Mouse (Mus musculus): ENCODE results near the gene Itga7. TPM values are rescaled to one million over a fixed set of nuclear protein-coding genes. Genes with fewer than 3 reads are reported as not detected.
"Not testable (repeated sequence)": the region's sequence is repeated elsewhere in the genome, so short reads cannot be mapped to it uniquely, and the experiment has no call there.

Gene Itga7
- polyA plus RNA-seq, 1 experiment from 2014 or later: 0.15 TPM

DNA sequence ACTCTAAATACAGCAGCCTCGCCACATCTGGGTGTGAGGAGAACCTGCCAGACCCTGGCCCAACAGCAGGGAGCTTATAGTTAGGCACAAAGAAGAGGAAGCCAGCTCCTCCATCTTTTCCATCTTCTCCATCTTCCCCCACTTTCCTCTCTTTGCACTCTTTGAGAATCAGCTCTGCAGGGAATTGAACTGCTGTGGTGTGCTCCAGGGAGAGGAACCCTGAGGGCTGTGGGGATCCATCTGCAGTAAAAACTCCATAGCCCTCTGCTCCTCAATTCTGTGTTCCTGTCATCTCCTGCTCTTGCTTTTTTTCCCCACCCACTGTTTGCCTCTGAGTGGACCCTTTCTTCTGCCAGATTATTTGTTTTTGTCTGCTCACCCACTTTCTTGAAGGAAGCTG, 55.5 kb downstream of the Itga7 start, which contains the start of gene Olfr9:
Gene Olfr9 (plus strand): TSS at position 301 of the 400 bp plus-strand sequence.
- not testable (repeated sequence) for DNase-seq (ENCODE audit: low spot score); H3K27me3 ChIP-seq (ENCODE audit: low read depth, poor library complexity, severe bottlenecking); H3K9me3 ChIP-seq (replicated peaks); H3K36me3 ChIP-seq; H3K27ac ChIP-seq; H3K4me1 ChIP-seq; H3K4me3 ChIP-seq
- WGBS: 28% methylated on average over 1 of the region's 1 CpGs

DNA sequence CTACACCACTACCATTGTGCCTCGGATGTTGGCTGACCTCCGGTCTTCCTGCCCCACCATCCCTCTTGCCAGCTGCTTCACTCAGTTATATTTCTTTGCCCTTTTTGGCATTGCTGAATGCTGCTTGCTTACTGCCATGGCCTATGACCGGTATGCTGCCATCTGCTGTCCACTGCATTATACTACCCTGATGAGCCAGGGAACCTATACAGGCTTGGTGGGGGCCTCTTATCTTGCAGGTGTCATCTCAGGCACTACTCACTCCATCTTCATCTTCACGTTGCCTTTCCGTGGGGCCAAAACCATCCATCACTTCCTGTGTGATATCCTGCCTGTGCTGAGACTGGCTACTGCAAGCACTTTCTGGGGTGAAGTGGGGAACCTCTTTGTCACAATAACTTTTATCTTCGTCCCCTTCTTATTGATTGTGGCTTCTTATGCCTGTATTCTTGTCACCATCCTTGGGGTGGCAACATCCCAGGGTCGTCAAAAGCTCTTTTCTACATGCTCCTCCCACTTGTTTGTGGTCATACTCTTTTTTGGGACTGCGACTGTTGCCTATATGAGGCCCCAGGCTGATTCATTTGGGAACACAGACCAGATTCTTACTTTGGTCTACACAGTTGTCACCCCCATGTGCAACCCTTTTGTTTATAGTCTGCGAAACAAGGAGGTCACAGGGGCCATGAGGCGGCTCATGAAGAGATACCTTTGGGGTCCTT, 56.7 kb downstream of the Itga7 start:
- not testable (repeated sequence) for H3K27ac ChIP-seq; H3K27me3 ChIP-seq (ENCODE audit: low read depth, poor library complexity, severe bottlenecking); H3K4me3 ChIP-seq; H3K9me3 ChIP-seq (replicated peaks); H3K36me3 ChIP-seq; DNase-seq (ENCODE audit: low spot score); H3K4me1 ChIP-seq
- WGBS: 62% methylated on average over 7 of the region's 10 CpGs

DNA sequence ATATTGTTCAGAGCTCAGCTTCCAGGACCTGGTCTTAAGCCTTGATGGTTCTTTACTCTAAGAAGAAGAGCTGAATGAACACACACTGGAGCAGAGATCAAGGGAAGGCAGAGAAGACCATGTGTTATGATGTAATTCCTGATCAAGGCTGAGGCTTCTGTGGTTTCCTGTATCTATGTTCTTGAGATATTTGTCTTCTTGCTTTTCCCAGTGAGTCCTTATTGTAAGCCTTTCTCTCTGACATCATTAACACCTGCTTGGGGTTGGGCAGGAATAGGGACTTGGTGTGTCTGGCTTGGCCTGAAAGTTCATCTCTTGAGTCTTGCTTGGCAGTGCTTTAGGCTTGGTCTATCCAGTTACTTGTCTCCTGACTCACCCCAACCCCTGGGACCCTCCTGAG, 57.4 kb downstream of the Itga7 start:
- no peaks in the 10 kb centered on the region for H3K36me3 ChIP-seq
- no peak overlapping the region for H3K27ac ChIP-seq
- no peaks in the 10 kb centered on the region for H3K4me1 ChIP-seq
- DNase-seq (ENCODE audit: low spot score): no peak
- H3K27me3 ChIP-seq (ENCODE audit: low read depth, poor library complexity, severe bottlenecking): no peaks in the 10 kb centered on the region
- no peak overlapping the region for H3K4me3 ChIP-seq
- no peaks in the 10 kb centered on the region for H3K9me3 ChIP-seq (replicated peaks)

DNA sequence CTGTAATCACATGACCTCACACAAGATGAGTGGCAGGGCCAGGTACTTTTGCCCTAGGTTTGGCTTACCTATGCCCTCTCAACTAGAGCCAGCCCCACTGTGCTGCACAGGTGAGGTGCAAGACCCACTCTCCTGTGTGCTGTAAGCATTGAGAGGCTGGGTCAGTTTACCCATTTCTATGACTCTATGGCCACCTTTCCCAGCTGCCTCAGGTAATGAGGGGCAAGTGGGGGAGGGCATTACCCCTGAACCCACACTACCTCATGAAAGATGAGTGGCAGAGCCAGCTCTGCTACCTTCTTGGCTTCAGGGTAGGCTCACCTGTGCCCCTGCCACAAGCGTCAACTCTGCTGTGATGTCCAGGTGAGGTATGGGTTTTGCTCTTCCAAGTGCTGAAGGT, 62.2 kb downstream of the Itga7 start:
- Histone ChIP-seq H3K36me3 (no peaks in the 10 kb centered on the region), H3K9me3 (replicated peaks) (no peaks in the 10 kb centered on the region), H3K4me1 (no peaks in the 10 kb centered on the region), H3K27me3 (ENCODE audit: low read depth, poor library complexity, severe bottlenecking) (no peaks in the 10 kb centered on the region), H3K27ac (no peak overlapping the region), H3K4me3 (no peak overlapping the region)
- DNase-seq (ENCODE audit: low spot score): no peak
- WGBS: 94% methylated on average over 1 of the region's 1 CpGs

DNA sequence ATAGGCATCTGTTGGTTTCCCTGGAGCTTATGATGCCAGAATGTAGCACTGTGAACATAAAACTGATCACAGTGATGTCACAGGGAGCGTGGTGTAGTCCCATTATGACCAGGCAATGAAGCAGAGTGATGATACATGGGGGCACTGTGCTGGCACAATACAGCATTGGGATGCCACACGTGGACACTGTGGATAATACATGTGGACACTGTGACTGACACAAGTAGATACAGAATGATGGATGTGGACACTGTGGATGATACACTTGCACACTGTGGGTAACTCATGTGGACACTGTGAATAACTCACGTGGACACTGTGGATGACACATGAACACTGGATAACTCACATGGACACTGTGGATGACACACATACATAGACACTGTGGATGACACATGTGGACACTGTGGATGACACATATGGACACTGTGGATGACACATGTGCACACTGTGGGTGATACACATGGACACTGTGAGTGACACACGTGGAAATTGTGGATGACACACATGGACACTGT, 63.0 kb downstream of the Itga7 start:
- DNase-seq (ENCODE audit: low spot score): no peak

DNA sequence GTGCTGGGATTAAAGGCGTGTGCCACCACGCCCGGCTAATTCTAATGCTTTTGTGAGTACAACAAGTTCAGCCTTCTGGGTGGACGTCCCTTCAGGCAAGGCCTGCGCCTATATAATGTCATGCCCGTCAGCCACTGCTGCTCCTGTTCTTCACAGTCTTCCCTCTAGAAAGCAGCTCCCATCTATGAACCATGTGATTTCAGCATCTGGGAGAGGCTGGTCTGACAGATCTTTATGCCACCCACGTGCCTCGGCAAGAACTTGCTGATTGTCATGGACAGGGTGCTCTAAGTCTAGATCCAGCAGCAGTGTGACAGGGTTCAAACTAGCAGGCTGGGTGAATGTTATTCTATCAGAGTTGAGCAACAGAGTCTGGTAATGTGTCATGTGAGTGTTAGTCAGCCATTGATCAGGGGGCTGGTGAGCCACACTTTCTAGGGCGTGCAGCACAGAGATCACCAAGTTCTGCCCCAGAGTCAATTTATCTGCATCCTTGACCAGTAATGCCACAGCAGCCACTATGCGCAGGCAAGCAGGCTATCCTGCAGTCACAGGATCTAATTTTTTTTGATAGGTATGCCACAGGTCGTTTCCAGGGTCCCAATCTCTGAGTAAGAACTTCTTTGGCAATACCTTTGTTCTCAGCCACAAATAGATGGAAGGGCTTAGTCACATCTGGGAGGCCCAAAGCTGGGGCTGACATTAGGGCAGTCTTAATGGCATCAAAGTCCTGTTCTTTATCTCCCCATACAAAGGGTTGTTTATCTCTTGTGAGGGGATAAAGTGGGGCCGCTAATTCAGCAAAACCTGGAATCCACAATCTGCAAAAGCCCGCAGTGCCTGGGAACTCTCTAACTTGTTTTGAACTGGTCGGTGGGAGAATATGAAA, 70.7 kb downstream of the Itga7 start:
- Histone ChIP-seq H3K27me3 (ENCODE audit: low read depth, poor library complexity, severe bottlenecking) (no peaks in the 10 kb centered on the region), H3K4me1 (no peaks in the 10 kb centered on the region), H3K4me3 (no peak overlapping the region), H3K27ac (no peak overlapping the region), H3K9me3 (replicated peaks) (no peaks in the 10 kb centered on the region), H3K36me3 (no peaks in the 10 kb centered on the region)
- WGBS: 84% methylated on average over 14 of the region's 14 CpGs
- peak; percentile 17 for DNase-seq (ENCODE audit: low spot score)

More for the DNA sequence above, 63.0 kb downstream of the Itga7 start:
- WGBS: 83% methylated on average over 4 of the region's 4 CpGs
- H3K27me3 ChIP-seq (ENCODE audit: low read depth, poor library complexity, severe bottlenecking): no peaks in the 10 kb centered on the region
- H3K27ac ChIP-seq: no peak overlapping the region
- no peaks in the 10 kb centered on the region for H3K4me1 ChIP-seq
- no peaks in the 10 kb centered on the region for H3K9me3 ChIP-seq (replicated peaks)
- H3K36me3 ChIP-seq: no peaks in the 10 kb centered on the region
- H3K4me3 ChIP-seq: no peak overlapping the region

Other genes with a start within 250 kb of the Itga7 start
- gene Rab5b, start 237.6 kb upstream of the Itga7 start, polyA plus RNA-seq (2016; fragmentation: Nextera tagmentation; extraction: Ambion mirVana): 54.0 and 68.0 TPM in 2 replicates
- 0.25 and 0.55 TPM in 2 replicates for gene Pmel, start 229.6 kb upstream of the Itga7 start, polyA plus RNA-seq (2016; fragmentation: Nextera tagmentation; extraction: Ambion mirVana)
- gene Cdk2, start 228.8 kb upstream of the Itga7 start, polyA plus RNA-seq (2016; fragmentation: Nextera tagmentation; extraction: Ambion mirVana): 136 and 150 TPM in 2 replicates
- 3.7 and 5.0 TPM in 2 replicates for gene Dgka, start 189.0 kb upstream of the Itga7 start, polyA plus RNA-seq (2016; fragmentation: Nextera tagmentation; extraction: Ambion mirVana)
- 61.0 and 63.1 TPM in 2 replicates for gene Pym1, start 185.9 kb upstream of the Itga7 start, polyA plus RNA-seq (2016; fragmentation: Nextera tagmentation; extraction: Ambion mirVana)
- gene Mmp19, start 142.9 kb upstream of the Itga7 start, polyA plus RNA-seq (2016; fragmentation: Nextera tagmentation; extraction: Ambion mirVana): 0.21 and 0.30 TPM in 2 replicates
- 47.7 and 54.0 TPM in 2 replicates for gene Dnajc14, start 129.8 kb upstream of the Itga7 start, polyA plus RNA-seq (2016; fragmentation: Nextera tagmentation; extraction: Ambion mirVana)
- 14.8 and 19.8 TPM in 2 replicates for gene Tmem198b, start 129.4 kb upstream of the Itga7 start, polyA plus RNA-seq (2016; fragmentation: Nextera tagmentation; extraction: Ambion mirVana)
- gene Sarnp, start 116.5 kb upstream of the Itga7 start, polyA plus RNA-seq (2016; fragmentation: Nextera tagmentation; extraction: Ambion mirVana): 245 and 250 TPM in 2 replicates
- 52.9 and 62.9 TPM in 2 replicates for gene Ormdl2, start 112.2 kb upstream of the Itga7 start, polyA plus RNA-seq (2016; fragmentation: Nextera tagmentation; extraction: Ambion mirVana)
- gene Gdf11, start 42.1 kb upstream of the Itga7 start, polyA plus RNA-seq (2016; fragmentation: Nextera tagmentation; extraction: Ambion mirVana): 16.2 TPM in 2 replicates
- 430 and 439 TPM in 2 replicates for gene Cd63, start 32.8 kb upstream of the Itga7 start, polyA plus RNA-seq (2016; fragmentation: Nextera tagmentation; extraction: Ambion mirVana)
- 9.2 and 10.2 TPM in 2 replicates for gene Rdh5, start 10.9 kb upstream of the Itga7 start, polyA plus RNA-seq (2016; fragmentation: Nextera tagmentation; extraction: Ambion mirVana)
- gene Bloc1s1, start 9.8 kb upstream of the Itga7 start, polyA plus RNA-seq (2016; fragmentation: Nextera tagmentation; extraction: Ambion mirVana): 168 and 182 TPM in 2 replicates
- gene Mettl7b, start 27.2 kb downstream of the Itga7 start, polyA plus RNA-seq (2016; fragmentation: Nextera tagmentation; extraction: Ambion mirVana): 0.11 TPM in 1 of 2 replicates, not detected in the other
- not detected in 2 replicates for gene Olfr9, start 55.6 kb downstream of the Itga7 start, polyA plus RNA-seq (2016; fragmentation: Nextera tagmentation; extraction: Ambion mirVana)
- gene Olfr763, start 77.0 kb downstream of the Itga7 start, polyA plus RNA-seq (2016; fragmentation: Nextera tagmentation; extraction: Ambion mirVana): not detected in 2 replicates
- not detected in 2 replicates for gene Olfr764-ps1, start 106.1 kb downstream of the Itga7 start, polyA plus RNA-seq (2016; fragmentation: Nextera tagmentation; extraction: Ambion mirVana)
- gene Olfr765, start 116.2 kb downstream of the Itga7 start, polyA plus RNA-seq (2016; fragmentation: Nextera tagmentation; extraction: Ambion mirVana): not detected in 2 replicates
- gene Olfr766-ps1, start 135.2 kb downstream of the Itga7 start, polyA plus RNA-seq (2016; fragmentation: Nextera tagmentation; extraction: Ambion mirVana): not detected in 2 replicates
- not detected in 2 replicates for gene Olfr767, start 149.1 kb downstream of the Itga7 start, polyA plus RNA-seq (2016; fragmentation: Nextera tagmentation; extraction: Ambion mirVana)
- not detected in 2 replicates for gene Olfr768, start 165.6 kb downstream of the Itga7 start, polyA plus RNA-seq (2016; fragmentation: Nextera tagmentation; extraction: Ambion mirVana)
- gene Olfr769, start 184.0 kb downstream of the Itga7 start, polyA plus RNA-seq (2016; fragmentation: Nextera tagmentation; extraction: Ambion mirVana): not detected in 2 replicates
- gene Olfr770, start 205.2 kb downstream of the Itga7 start, polyA plus RNA-seq (2016; fragmentation: Nextera tagmentation; extraction: Ambion mirVana): not detected in 2 replicates
- not detected in 2 replicates for gene Olfr771, start 230.9 kb downstream of the Itga7 start, polyA plus RNA-seq (2016; fragmentation: Nextera tagmentation; extraction: Ambion mirVana)
- not detected in 2 replicates for gene Olfr772, start 244.1 kb downstream of the Itga7 start, polyA plus RNA-seq (2016; fragmentation: Nextera tagmentation; extraction: Ambion mirVana)